Mouse (Mus musculus): ENCODE data around the gene Zc3h4.

- TF ChIP-seq POLR2A (IDR thresholded peaks at IDR 0.05; ENCODE audit: control insufficient read depth, low read depth, low read length) (no peak), CTCF (IDR thresholded peaks at IDR 0.05; ENCODE audit: control insufficient read depth, insufficient read depth, insufficient replicate concordance, low read depth, low read length) (no peak)
These were observed 2.5 kb downstream of the Zc3h4 start for GRCm38 (mm10) chr7:16402968-16403948.

Measured in testis, adult 2 months (tissue).